Mouse (Mus musculus) intestine, postnatal 0 days (tissue): ENCODE measurements around the gene Stk19. TPM values are rescaled to one million over a fixed set of nuclear protein-coding genes. Genes with fewer than 3 reads are reported as not detected.
A peak's percentile ranks its signal among the peaks of the same experiment; 100 is the strongest.
"Not testable (repeated sequence)": the region's sequence is repeated elsewhere in the genome, so short reads cannot be mapped to it uniquely, and the experiment has no call there.

Source experiments
- ATAC-seq: fragments of 200-750 bp; cut with Nextera tagmentation; 2 replicates; pipeline ENCODE4 v1.8.0; 2017; ENCODE audit warnings: mild to moderate bottlenecking, moderate TSS enrichment, moderate library complexity
- H3K27ac ChIP-seq: fragments of 300-500 bp; sonication (generic); 2 replicates; pipeline ENCODE4 v1.5.1; 2014; ENCODE audit warnings: mild to moderate bottlenecking, low read depth, low read length, moderate library complexity
- H3K27me3 ChIP-seq: fragments of 300-500 bp; sonication (generic); replicated peaks from 2 replicates; pipeline ENCODE4 v1.6.1; 2014; ENCODE audit warnings: low read length, mixed read lengths; ENCODE audit not compliant: control insufficient read depth, insufficient read depth
- H3K36me3 ChIP-seq: fragments of 300-500 bp; sonication (generic); 2 replicates; pipeline ENCODE4 v1.6.1; 2014; ENCODE audit warnings: mild to moderate bottlenecking, moderate library complexity; ENCODE audit not compliant: control insufficient read depth, insufficient read depth
- H3K4me1 ChIP-seq: fragments of 300-500 bp; sonication (generic); replicated peaks from 2 replicates; pipeline ENCODE4 v1.6.1; 2014; ENCODE audit warnings: antibody characterized with exemption, low read length, mixed read lengths; ENCODE audit not compliant: control insufficient read depth, insufficient read depth
- H3K4me2 ChIP-seq: fragments of 300-500 bp; sonication (generic); replicated peaks from 2 replicates; pipeline ENCODE4 v1.6.1; 2014; ENCODE audit warnings: low read depth, mild to moderate bottlenecking, moderate library complexity
- H3K4me3 ChIP-seq: fragments of 300-500 bp; sonication (generic); 2 replicates; pipeline ENCODE4 v1.5.1; 2014; ENCODE audit warnings: low read depth, low read length
- H3K9ac ChIP-seq: fragments of 300-500 bp; sonication (generic); 2 replicates; pipeline ENCODE4 v1.6.1; 2014; ENCODE audit warnings: mild to moderate bottlenecking, low read depth, low read length
- H3K9me3 ChIP-seq: fragments of 300-500 bp; sonication (generic); 2 replicates; pipeline ENCODE4 v1.6.1; 2016; ENCODE audit warnings: mixed run types; ENCODE audit not compliant: control insufficient read depth
- CTCF ChIP-seq: sonication (generic); IDR thresholded peaks from 2 replicates; pipeline ENCODE4 v1.5.1; 2016; ENCODE audit warnings: low read depth, mild to moderate bottlenecking, control low read depth, antibody characterized with exemption, moderate library complexity
- WGBS: fragments of 180-500 bp; shearing (Covaris S2); extraction: QIAGEN DNeasy Blood & Tissue Kit; methylation state at CpG from one replicate; pipeline ENCODE4 v1.1.7; 2014; 5-methylcytosine and 5-hydroxymethylcytosine counted together
- polyA plus RNA-seq: library from polyadenylated mRNA; unstranded; fragments of >200 nt; fragmentation: Nextera tagmentation; extraction: Ambion mirVana; gene quantifications from 2 replicates; pipeline ENCODE4 v1.2.1, GENCODE M21; 2015

Stk19 gene
- polyA plus RNA-seq, 1 experiment from 2014 or later = 29.1 TPM

GRCm38 (mm10) chr17:34808599-34809205 is 28.0 kb downstream of the Stk19 start:
- H3K36me3 ChIP-seq = no peaks in the 10 kb centered on the region
- WGBS = 87% methylated on average over 6 of the region's 6 CpGs
- H3K27ac ChIP-seq = no peak overlapping the region
- no peak overlapping the region for H3K9ac ChIP-seq
- TF ChIP-seq CTCF = no peak
- no peak overlapping the region for H3K4me3 ChIP-seq
- no peak overlapping the region for H3K4me2 ChIP-seq
- no peaks in the 10 kb centered on the region for H3K27me3 ChIP-seq
- H3K9me3 ChIP-seq = no peaks in the 10 kb centered on the region
- no peaks in the 10 kb centered on the region for H3K4me1 ChIP-seq
- no peak for ATAC-seq

- Histone ChIP-seq H3K9me3 (no peaks in the 10 kb centered on the region), H3K27me3 (no peaks in the 10 kb centered on the region), H3K9ac (no peak overlapping the region), H3K4me3 (no peak overlapping the region), H3K4me1 (no peaks in the 10 kb centered on the region), H3K36me3 (no peaks in the 10 kb centered on the region), H3K4me2 (no peak overlapping the region), H3K27ac (no peak overlapping the region)
- ATAC-seq = no peak
- WGBS = 61% methylated on average over 3 of the region's 3 CpGs
- no peak for TF ChIP-seq CTCF
These were observed 29.6 kb downstream of the Stk19 start for GRCm38 (mm10) chr17:34807176-34807575.

GRCm38 (mm10) chr17:34804871-34805562 is 31.7 kb downstream of the Stk19 start:
- Histone ChIP-seq H3K27me3 (no peaks in the 10 kb centered on the region), H3K27ac (no peak overlapping the region), H3K4me2 (no peak overlapping the region), H3K9ac (no peak overlapping the region), H3K9me3 (no peaks in the 10 kb centered on the region), H3K36me3 (no peaks in the 10 kb centered on the region), H3K4me1 (no peaks in the 10 kb centered on the region), H3K4me3 (no peak overlapping the region)
- peak; percentile 57 for TF ChIP-seq CTCF
- no peak for ATAC-seq
- 75% methylated on average over 6 of the region's 6 CpGs for WGBS

GRCm38 (mm10) chr17:34804301-34804700 is 32.4 kb downstream of the Stk19 start, which contains the start of gene Cyp21a1:
Gene Cyp21a1, minus strand, starts transcription at chr17:34804561.
- H3K4me3 ChIP-seq, H3K27ac ChIP-seq, H3K36me3 ChIP-seq, H3K9me3 ChIP-seq, H3K4me2 ChIP-seq, H3K9ac ChIP-seq, H3K27me3 ChIP-seq, H3K4me1 ChIP-seq, ATAC-seq: not testable (repeated sequence)
- 89% methylated on average over 4 of the region's 6 CpGs for WGBS

GRCm38 (mm10) chr17:34803367-34803766 is 33.4 kb downstream of the Stk19 start:
- not testable (repeated sequence) for H3K27ac ChIP-seq, H3K4me1 ChIP-seq, H3K36me3 ChIP-seq, H3K27me3 ChIP-seq, H3K4me2 ChIP-seq, H3K4me3 ChIP-seq, ATAC-seq, H3K9ac ChIP-seq, H3K9me3 ChIP-seq
- WGBS = 93% methylated on average over 6 of the region's 6 CpGs

GRCm38 (mm10) chr17:34802756-34803155 is 34.0 kb downstream of the Stk19 start:
- ATAC-seq, H3K27me3 ChIP-seq, H3K4me2 ChIP-seq, H3K36me3 ChIP-seq, H3K9me3 ChIP-seq, H3K4me1 ChIP-seq, H3K4me3 ChIP-seq, H3K27ac ChIP-seq, H3K9ac ChIP-seq: not testable (repeated sequence)
- 88% methylated on average over 9 of the region's 9 CpGs for WGBS

GRCm38 (mm10) chr17:34800781-34801305 is 35.9 kb downstream of the Stk19 start:
- WGBS = 90% methylated on average over 14 of the region's 16 CpGs
- not testable (repeated sequence) for H3K4me2 ChIP-seq, H3K27ac ChIP-seq, ATAC-seq, H3K27me3 ChIP-seq, H3K4me1 ChIP-seq, H3K9ac ChIP-seq, H3K9me3 ChIP-seq, H3K4me3 ChIP-seq, H3K36me3 ChIP-seq
